9 mouse cellular contexts compared by ENCODE assay signal in the genomic region with DNA sequence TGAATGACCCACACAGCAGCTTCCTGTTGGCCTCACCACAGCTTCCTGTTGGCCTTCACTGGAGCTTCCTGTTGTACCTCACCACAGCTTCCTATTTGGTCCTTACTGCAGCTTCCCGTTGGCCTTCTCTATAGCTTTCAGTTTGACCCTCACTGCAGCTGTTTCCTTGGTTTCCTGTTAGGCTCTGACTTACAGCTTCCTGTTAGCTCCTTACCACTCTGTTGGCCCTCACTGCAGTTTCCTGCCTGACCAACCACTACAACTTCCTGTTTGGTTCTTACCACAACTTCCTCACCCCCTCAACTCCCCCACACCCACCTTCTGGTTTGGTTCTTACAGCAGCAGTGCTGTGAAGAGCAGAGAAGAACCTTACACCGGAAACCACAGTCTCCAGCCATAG.
DNase-seq lines count a peak whose midpoint lies in the region; TF ChIP-seq lines count a peak whose summit lies in the region.
"Had no signal": no experiment of that assay in that cellular context is flagged by ENCODE, and none has a peak within 500 bp of the region (broad histone marks: within the 10 kb centered on the region; RNA-seq: fewer than 3 reads in every experiment).

No protein-coding gene starts in this region.

- H3K36me3 ChIP-seq in heart, embryonic 10.5 days = no peaks in the 10 kb centered on the region

- no peaks in the 10 kb centered on the region for H3K27me3 ChIP-seq in heart, embryonic 10.5 days (ENCODE audit: insufficient read depth, poor library complexity, severe bottlenecking)
- no peaks in the 10 kb centered on the region for H3K27me3 ChIP-seq in cerebellum, adult 2 months (ENCODE audit: control insufficient read depth, insufficient read depth, low read length)

- no peak for TF ChIP-seq CTCF in cerebellum, adult 2 months (IDR thresholded peaks at IDR 0.05; ENCODE audit: borderline replicate concordance, insufficient read depth, low read depth, low read length)

- H3K4me1 ChIP-seq in heart, embryonic 10.5 days = peaks cover 47% of the 10 kb centered on the region
- H3K4me1 ChIP-seq in cerebellum, adult 2 months (ENCODE audit: control insufficient read depth, insufficient read depth, low read length) = peaks cover 10% of the 10 kb centered on the region

- 69% methylated on average over 2 of the region's 2 CpGs for WGBS in heart, embryonic 10.5 days
- WGBS in cerebellum, adult 2 months = 89% methylated on average over 2 of the region's 2 CpGs

- no peaks in the 10 kb centered on the region for H3K9me3 ChIP-seq in heart, embryonic 10.5 days

- peak overlapping the region; percentile 50; the same call in 1 of the 2 replicates for H3K27ac ChIP-seq in heart, embryonic 10.5 days
- no peak overlapping the region for H3K27ac ChIP-seq in cerebellum, adult 2 months (ENCODE audit: insufficient read depth, low read length)

- DNase-seq in heart, embryonic 10.5 days (ENCODE audit: low spot score) = no peak
- no peak for DNase-seq in heart, postnatal 36 days
- DNase-seq in 3T3-L1 (ENCODE audit: low read depth, low spot score) = peak; percentile 34
- DNase-seq in induced T-regulatory cell, adult 2 months (ENCODE audit: low read depth) = peak; percentile 65
- DNase-seq in naive thymus-derived CD4-positive, alpha-beta T cell, adult 2 months (ENCODE audit: low read depth) = peak; percentile 75
- DNase-seq in cerebellum, adult 2 months = no peak
- no peak for DNase-seq in urinary bladder, postnatal 10 days (ENCODE audit: low spot score)
- DNase-seq in adrenal gland, postnatal 10 days = no peak
- DNase-seq: cerebellum, postnatal 10 days had no signal

- H3K4me3 ChIP-seq in heart, embryonic 10.5 days = no peak overlapping the region
- no peak overlapping the region for H3K4me3 ChIP-seq in cerebellum, adult 2 months (replicated peaks; ENCODE audit: insufficient read depth, low read depth, low read length)

- TF ChIP-seq POLR2A in cerebellum, adult 2 months (IDR thresholded peaks at IDR 0.05; ENCODE audit: borderline replicate concordance, insufficient read depth, low read length) = no peak

- intact Hi-C loops in heart, postnatal 36 days (cut with DNase I) = no loop called here

Comparison
In these comparisons a context has a peak if more than half of its experiments do, and no peak if none do; other contexts are left out.
1. DNase-seq: peak in 3T3-L1 (single experiment), induced T-regulatory cell, adult 2 months (single experiment) and naive thymus-derived CD4-positive, alpha-beta T cell, adult 2 months (single experiment); none in heart, embryonic 10.5 days (single experiment), heart, postnatal 36 days (0 of 2), cerebellum, adult 2 months (0 of 2), urinary bladder, postnatal 10 days (single experiment) and adrenal gland, postnatal 10 days (single experiment).